ENCODE assay signal across 8 mouse cellular contexts in the genomic region with DNA sequence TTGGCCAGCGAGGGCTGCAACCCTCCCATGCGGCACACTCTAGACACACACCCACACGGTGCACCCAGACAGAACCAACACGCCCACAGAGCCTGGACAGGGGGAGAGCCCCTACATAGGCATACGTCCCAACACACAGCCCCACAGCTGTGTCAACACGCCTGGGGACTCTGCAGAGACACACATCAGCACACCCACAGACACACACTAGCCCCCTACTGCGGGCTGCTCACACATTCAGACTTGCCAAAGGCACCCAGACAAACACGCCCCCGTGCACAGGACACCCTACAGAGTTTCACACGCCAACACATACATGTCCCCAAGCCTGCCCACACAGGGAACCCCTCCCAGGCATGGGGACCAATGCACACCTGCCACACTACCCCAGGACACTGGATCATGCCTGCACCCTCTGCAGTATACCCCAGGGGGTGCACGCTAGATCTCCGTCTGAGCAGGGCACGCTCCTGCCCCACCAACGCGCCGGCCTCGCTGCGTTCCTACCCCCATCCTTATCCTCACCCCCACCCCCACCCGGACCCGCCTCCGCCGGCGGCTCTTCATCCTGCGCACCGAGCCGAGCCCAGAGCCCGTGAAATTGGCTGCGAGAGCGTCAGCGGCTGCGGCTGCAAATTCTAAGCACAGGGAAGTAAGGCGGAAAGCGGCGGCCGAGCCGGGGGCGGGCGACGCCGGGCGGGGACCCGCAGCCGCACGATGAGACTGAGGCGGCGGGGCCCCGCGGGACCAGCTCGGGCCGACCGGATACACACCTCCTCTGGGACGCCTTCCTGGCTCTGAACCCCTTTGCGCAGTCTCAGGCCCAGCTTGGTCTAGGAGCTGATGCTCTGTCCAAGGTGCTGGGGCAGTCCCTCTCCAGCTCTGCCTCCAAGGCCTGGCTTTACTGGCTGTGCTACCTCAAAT. TPM values are rescaled to one million over a fixed set of nuclear protein-coding genes. Genes with fewer than 3 reads are reported as not detected.
DNase-seq lines count a peak whose midpoint lies in the region; ATAC-seq and TF ChIP-seq lines count a peak whose summit lies in the region.

No protein-coding gene starts in this region.

- WGBS in heart, embryonic 14.5 days = 8% methylated on average over 53 of the region's 53 CpGs
- WGBS in midbrain, postnatal 0 days = 8% methylated on average over 44 of the region's 53 CpGs

- H3K4me3 ChIP-seq in heart, embryonic 14.5 days (ENCODE audit: control insufficient read depth in 1 of 2, insufficient read depth in 1 of 2, low read depth in 1 of 2, low read length in 2 of 2) = no peak overlapping the region
- H3K4me3 ChIP-seq in midbrain, postnatal 0 days (ENCODE audit: low read depth, low read length) = peak overlapping the region; percentile 39

- no peak overlapping the region for H3K27ac ChIP-seq in heart, embryonic 14.5 days (replicated peaks in 1 of 2; ENCODE audit: control insufficient read depth in 1 of 2, insufficient read depth in 1 of 2, low read depth in 2 of 2, low read length in 2 of 2)
- no peak overlapping the region for H3K27ac ChIP-seq in midbrain, postnatal 0 days (ENCODE audit: low read depth, low read length)

- DNase-seq in ovary, adult 18-20 months (ENCODE audit: low spot score) = peak; percentile 9
- DNase-seq in ovary, postnatal 14 days (ENCODE audit: low spot score) = no peak
- DNase-seq in brain, adult 2 months (ENCODE audit: low read depth, low spot score) = peak; percentile 76
- DNase-seq in layer of hippocampus, postnatal 36 days = peak; percentile 60 to 64
- DNase-seq in midbrain, postnatal 0 days (ENCODE audit: low spot score) = no peak
- DNase-seq in thymus, postnatal 25 days = peak; percentile 58
- no peak for DNase-seq in cerebellum, adult 9-11 months

- TF ChIP-seq CTCF in midbrain, postnatal 0 days (IDR thresholded peaks at IDR 0.05) = 0 out of 2 replicates have a peak, but pooled peaks have one; percentile 8

- H3K9ac ChIP-seq in heart, embryonic 14.5 days (ENCODE audit: low read length) = no peak overlapping the region
- peak overlapping the region; percentile 60 for H3K9ac ChIP-seq in midbrain, postnatal 0 days (replicated peaks; ENCODE audit: low read length, poor library complexity, severe bottlenecking)

- peak overlapping the region; percentile 32; the same call in 1 of the 2 replicates for H3K4me2 ChIP-seq in heart, embryonic 14.5 days (ENCODE audit: low read length)
- peak overlapping the region; percentile 74 for H3K4me2 ChIP-seq in midbrain, postnatal 0 days (ENCODE audit: low read depth, low read length, poor library complexity, severe bottlenecking)

- no peak for ATAC-seq in heart, embryonic 14.5 days (ENCODE audit: insufficient number of reproducible peaks, insufficient read depth, low FRiP score, low read depth)
- ATAC-seq in midbrain, postnatal 0 days (ENCODE audit: low FRiP score) = no peak

- no peaks in the 10 kb centered on the region for H3K36me3 ChIP-seq in heart, embryonic 14.5 days (ENCODE audit: control insufficient read depth, insufficient read depth, low read length)
- no peaks in the 10 kb centered on the region for H3K36me3 ChIP-seq in midbrain, postnatal 0 days (ENCODE audit: insufficient read depth, low read length)

- peaks cover 88% of the 10 kb centered on the region for H3K27me3 ChIP-seq in heart, embryonic 14.5 days (ENCODE audit: control insufficient read depth, insufficient read depth, low read length)
- H3K27me3 ChIP-seq in midbrain, postnatal 0 days (ENCODE audit: insufficient read depth, low read length) = no peaks in the 10 kb centered on the region

- no peaks in the 10 kb centered on the region for H3K9me3 ChIP-seq in heart, embryonic 14.5 days (ENCODE audit: control insufficient read depth, low read length)
- H3K9me3 ChIP-seq in midbrain, postnatal 0 days (ENCODE audit: low read length) = no peaks in the 10 kb centered on the region

- 0 out of 4 replicates have a peak, but pooled peaks cover 0 to 3% of the 10 kb centered on the region in 2 experiments for H3K4me1 ChIP-seq in heart, embryonic 14.5 days (ENCODE audit: control insufficient read depth in 2 of 2, insufficient read depth in 2 of 2, low read length in 2 of 2)
- peaks cover 36% of the 10 kb centered on the region for H3K4me1 ChIP-seq in midbrain, postnatal 0 days (ENCODE audit: insufficient read depth, low read length)

RNA-seq across cellular contexts. Expression of gene Elfn2, which starts 6.0 kb away (rescaled TPM):
- not detected in 2 replicates for polyA plus RNA-seq in heart, embryonic 14.5 days (2014; fragmentation: Nextera tagmentation; extraction: Ambion mirVana)
- 100 to 1,000 TPM; 181 to 207 TPM for total RNA-seq in layer of hippocampus, postnatal 36 days (2021)
- total RNA-seq in midbrain, postnatal 0 days (2014; rRNA removed) = 44.6 and 52.1 TPM in 2 replicates
- polyA plus RNA-seq in midbrain, postnatal 0 days (2015; fragmentation: Nextera tagmentation; extraction: Ambion mirVana) = 10.2 and 10.7 TPM in 2 replicates

Comparison
In these comparisons a context has a peak if more than half of its experiments do, and no peak if none do; other contexts are left out.
1. DNase-seq: peak in ovary, adult 18-20 months (single experiment), brain, adult 2 months (single experiment), layer of hippocampus, postnatal 36 days (2 of 2) and thymus, postnatal 25 days (single experiment); none in ovary, postnatal 14 days (single experiment), midbrain, postnatal 0 days (single experiment) and cerebellum, adult 9-11 months (single experiment).